Mouse (Mus musculus) megakaryocyte, embryonic 14.5 days (primary cell): ENCODE results near the gene Ttll6.

Experiments used
- FLI1 ChIP-seq: IDR thresholded peaks from 2 replicates; pipeline ENCODE4 v1.6.1; 2012; ENCODE audit warnings: low read length, inconsistent platforms, mixed read lengths
- GATA1 ChIP-seq: IDR thresholded peaks from 3 replicates; pipeline ENCODE4 v1.6.1; 2012; ENCODE audit warnings: mixed read lengths, low read length, inconsistent platforms, borderline replicate concordance

GRCm38 (mm10) chr11:96178356-96178755, 44.8 kb downstream of the Ttll6 start:
- TF ChIP-seq GATA1 = no peak
- TF ChIP-seq FLI1 = no peak
